Mouse (Mus musculus) large intestine, adult 2 months (tissue): ENCODE results near the gene Abhd12. TPM values are rescaled to one million over a fixed set of nuclear protein-coding genes. Genes with fewer than 3 reads are reported as not detected.

Source experiments
- DNase-seq: peaks from one replicate; pipeline ENCODE4 v3.0.0-alpha.2; 2012; ENCODE audit warnings: low read depth, low spot score
- WGBS: fragments of 180-500 bp; shearing (Covaris S2); methylation state at CpG from one replicate; pipeline ENCODE4 v1.1.7; 2018; 5-methylcytosine and 5-hydroxymethylcytosine counted together
- polyA plus RNA-seq: library from polyadenylated mRNA; depleted of rRNA; stranded (reverse); fragments of >200 nt; gene quantifications from 2 replicates; pipeline ENCODE4 v1.2.3, GENCODE M21; 2012; rRNA removed

Abhd12 gene
- polyA plus RNA-seq, 1 experiment: 83.1 TPM

DNA sequence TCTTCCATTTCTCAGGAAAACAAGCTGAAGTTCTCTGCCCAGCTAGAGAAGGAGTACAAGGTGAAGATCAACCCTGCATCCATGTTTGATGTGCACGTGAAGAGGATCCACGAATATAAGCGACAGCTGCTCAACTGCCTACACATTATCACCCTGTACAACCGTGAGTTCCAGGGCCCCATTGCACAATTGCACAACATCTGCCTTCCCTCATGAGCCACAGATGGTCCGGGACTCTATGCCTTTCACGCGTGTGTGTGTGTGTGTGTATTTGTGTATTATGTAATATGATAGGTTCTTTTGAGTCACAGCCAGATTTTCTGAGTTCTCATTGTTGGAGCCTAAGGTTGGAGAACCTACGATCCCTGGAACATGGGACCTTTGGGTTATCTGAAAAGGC lies 83.8 kb downstream of the Abhd12 start:
- DNase-seq: no peak
- 75% methylated on average over 8 of the region's 8 CpGs for WGBS

GRCm38 (mm10) chr2:150818742-150819141 lies 85.8 kb downstream of the Abhd12 start:
- WGBS: 83% methylated on average over 8 of the region's 8 CpGs
- no peak for DNase-seq

DNA sequence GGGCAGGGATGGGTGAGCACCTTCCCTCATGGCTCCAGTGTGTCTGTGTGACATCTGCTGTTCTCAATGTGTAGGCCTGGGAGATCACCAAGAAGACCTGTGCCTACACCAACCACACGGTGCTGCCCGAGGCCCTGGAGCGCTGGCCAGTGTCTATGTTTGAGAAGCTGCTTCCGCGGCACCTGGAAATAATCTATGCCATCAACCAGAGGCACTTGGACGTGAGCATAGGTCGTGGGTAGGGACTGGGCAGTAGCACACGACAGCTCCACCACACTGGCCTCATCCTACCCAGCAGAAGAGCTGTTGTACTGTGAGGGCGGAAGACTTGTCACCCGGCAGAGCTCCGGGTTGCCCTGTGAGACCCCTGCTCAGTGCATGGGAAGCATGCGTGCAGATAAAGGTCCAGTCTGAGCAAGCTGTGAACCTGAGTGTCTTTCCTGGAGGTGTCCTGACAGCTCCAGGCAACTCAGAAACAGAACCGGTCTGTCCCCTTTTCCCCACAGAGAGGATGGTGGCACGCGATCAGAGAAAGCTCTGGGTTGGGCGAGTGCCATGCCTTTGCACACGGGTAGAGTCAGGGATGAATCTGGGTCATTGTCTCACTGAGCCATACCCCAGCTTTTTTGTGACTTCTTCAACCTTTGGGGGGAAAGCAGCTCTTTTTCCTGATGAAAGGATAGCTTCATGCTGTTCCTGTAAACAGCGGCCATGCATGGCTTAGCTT lies 87.7 kb downstream of the Abhd12 start:
- 90% methylated on average over 18 of the region's 18 CpGs for WGBS
- no peak for DNase-seq

DNA sequence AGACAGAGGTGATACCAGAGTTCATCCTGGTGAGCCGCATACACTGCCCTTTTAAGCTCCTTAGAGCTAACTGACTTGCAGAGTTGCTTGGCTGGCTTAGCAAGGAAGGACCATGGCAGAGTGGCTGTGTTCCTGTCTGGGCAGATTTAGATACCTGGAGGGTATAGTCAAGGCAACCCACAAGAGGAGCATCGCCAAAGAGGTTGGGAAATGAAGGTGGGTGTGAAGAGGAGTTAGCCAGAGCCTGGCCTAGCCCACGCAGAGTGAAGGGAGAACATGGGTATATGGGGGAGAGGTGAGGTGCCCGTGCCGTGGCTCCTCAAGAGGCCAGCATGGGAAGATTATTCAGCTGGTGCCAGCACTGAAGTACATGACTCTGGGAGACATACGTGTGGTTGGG lies 91.7 kb downstream of the Abhd12 start:
- 94% methylated on average over 6 of the region's 6 CpGs for WGBS
- DNase-seq: no peak

GRCm38 (mm10) chr2:150810603-150811002 lies 93.9 kb downstream of the Abhd12 start:
- no peak for DNase-seq
- 51% methylated on average over 5 of the region's 5 CpGs for WGBS

- WGBS: 93% methylated on average over 6 of the region's 6 CpGs
- DNase-seq: no peak
Measured at GRCm38 (mm10) chr2:150808812-150809211, 95.7 kb downstream of the Abhd12 start.

- WGBS: 88% methylated on average over 6 of the region's 6 CpGs
- no peak for DNase-seq
Measured at GRCm38 (mm10) chr2:150808381-150808780, 96.2 kb downstream of the Abhd12 start.

DNA sequence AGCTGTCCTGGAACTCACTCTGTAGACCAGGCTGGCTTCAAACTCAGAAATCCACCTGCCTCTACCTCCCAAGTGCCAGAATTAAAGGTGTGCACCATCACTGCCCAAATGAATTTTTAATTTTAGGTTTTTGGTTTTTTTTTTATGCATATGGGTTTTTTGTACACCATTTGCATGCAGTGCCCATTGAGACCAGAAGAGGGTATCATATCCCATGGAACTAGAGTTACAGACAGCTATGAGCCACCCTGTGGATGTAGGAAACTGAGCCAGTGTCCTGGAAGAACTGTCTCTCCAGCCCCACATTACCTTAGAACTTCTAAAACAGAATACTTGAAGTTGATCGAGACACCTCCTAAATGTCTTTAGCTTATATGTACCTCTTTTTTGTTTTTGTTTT lies 101.5 kb downstream of the Abhd12 start:
- no peak for DNase-seq
- 91% methylated on average over 1 of the region's 1 CpGs for WGBS

GRCm38 (mm10) chr2:150800616-150801015 lies 103.9 kb downstream of the Abhd12 start:
- DNase-seq: no peak
- 45% methylated on average over 5 of the region's 5 CpGs for WGBS

GRCm38 (mm10) chr2:150798084-150798483 lies 106.5 kb downstream of the Abhd12 start:
- WGBS: 35% methylated on average over 7 of the region's 7 CpGs
- no peak for DNase-seq

- WGBS: 62% methylated on average over 4 of the region's 4 CpGs
- DNase-seq: no peak
Measured at GRCm38 (mm10) chr2:150793320-150793719, 111.2 kb downstream of the Abhd12 start.

DNA sequence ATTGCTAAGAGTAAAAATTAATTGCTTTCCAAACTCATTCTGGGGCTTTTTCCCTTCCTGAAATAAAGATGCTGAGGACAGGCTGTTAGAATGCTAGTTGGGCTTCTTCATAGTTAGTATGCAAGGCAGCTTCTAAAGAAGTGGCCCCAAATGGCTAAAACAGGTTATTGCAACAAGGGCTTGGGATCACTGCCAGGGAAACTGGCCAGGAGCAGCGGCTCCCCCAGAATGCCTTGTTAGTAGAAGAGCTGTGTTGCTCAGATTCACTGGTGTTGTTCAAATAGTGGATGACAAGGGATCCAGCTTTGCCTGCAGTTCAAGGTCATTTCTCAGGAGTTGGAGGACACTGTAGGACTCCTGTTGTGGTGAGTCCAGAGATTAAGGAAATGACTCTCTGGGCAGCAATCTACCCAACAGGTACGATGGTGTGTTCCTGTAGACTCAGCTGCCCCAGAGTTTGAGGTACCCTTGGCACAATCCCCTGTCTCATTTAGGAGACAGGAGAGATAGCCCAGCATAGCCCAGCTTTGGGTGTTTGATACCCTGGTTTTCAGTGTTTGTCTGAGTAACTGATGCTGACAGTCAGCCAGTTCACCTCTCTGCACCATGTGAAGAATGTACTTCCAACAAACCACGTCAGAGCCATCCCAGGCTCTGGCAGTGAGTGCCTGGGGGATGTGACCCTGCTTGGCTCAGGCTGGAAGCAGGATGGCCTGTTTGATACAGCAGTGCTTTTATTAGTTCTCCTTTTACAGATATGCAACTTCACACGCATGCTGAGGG lies 115.6 kb downstream of the Abhd12 start:
- 32% methylated on average over 4 of the region's 4 CpGs for WGBS
- no peak for DNase-seq

DNA sequence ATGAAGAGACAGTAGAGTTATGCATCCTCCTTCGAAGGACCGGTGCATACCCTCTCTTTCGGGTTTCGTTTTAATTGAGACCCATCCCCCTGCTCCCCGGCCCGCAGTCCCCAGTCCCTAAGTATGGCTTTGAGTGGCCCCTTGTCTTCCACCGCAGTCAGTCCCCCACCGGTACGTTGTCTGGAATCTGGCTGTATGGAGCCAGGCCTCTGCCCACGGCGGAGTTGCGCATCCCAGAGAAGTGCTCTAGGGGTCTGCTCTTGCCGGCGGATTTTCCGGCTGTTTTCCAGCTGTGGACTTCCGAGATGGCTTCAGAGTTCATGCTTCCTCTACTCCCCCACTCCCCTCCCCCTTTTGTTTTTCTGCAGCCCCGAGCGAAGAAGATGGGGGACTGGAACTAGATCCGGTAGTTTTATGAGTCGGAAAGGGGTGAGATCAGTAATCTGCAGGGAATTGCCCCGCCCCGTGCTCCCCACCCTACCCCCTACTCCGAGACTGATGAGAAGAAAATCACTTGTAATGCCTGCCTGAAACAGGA lies 117.2 kb downstream of the Abhd12 start:
- DNase-seq: no peak
- WGBS: under 1% methylated on average over 23 of the region's 23 CpGs

GRCm38 (mm10) chr2:150786251-150787180 lies 118.0 kb downstream of the Abhd12 start, which contains the start of gene Pygb:
Pygb (plus strand) TSS chr2:150786735.
- WGBS: under 1% methylated on average over 58 of the region's 58 CpGs
- DNase-seq: peak; percentile 73

GRCm38 (mm10) chr2:150782801-150783200 lies 121.7 kb downstream of the Abhd12 start:
- WGBS: 63% methylated on average over 2 of the region's 2 CpGs
- DNase-seq: no peak

Other genes with a start within 250 kb of the Abhd12 start
- gene Acss1, start 236.2 kb downstream of the Abhd12 start, polyA plus RNA-seq: 51.6 and 67.6 TPM in 2 replicates
- not detected in 2 replicates for gene Vsx1, start 215.4 kb downstream of the Abhd12 start, polyA plus RNA-seq
- gene Entpd6, start 155.7 kb downstream of the Abhd12 start, polyA plus RNA-seq: 29.5 and 34.6 TPM in 2 replicates
- 39.4 and 42.2 TPM in 2 replicates for gene Pygb, start 118.0 kb downstream of the Abhd12 start, polyA plus RNA-seq
- 4.3 and 5.4 TPM in 2 replicates for gene Gins1, start 659 bp upstream of the Abhd12 start, polyA plus RNA-seq
- 0.46 and 0.85 TPM in 2 replicates for gene Ninl, start 134.6 kb upstream of the Abhd12 start, polyA plus RNA-seq
- 4.8 and 4.9 TPM in 2 replicates for gene Nanp, start 134.7 kb upstream of the Abhd12 start, polyA plus RNA-seq
- not detected in 2 replicates for gene Gm14151, start 187.6 kb upstream of the Abhd12 start, polyA plus RNA-seq
- not detected in 2 replicates for gene Gm14147, start 193.5 kb upstream of the Abhd12 start, polyA plus RNA-seq